10 mouse cellular contexts compared by ENCODE assay signal in the genomic region with DNA sequence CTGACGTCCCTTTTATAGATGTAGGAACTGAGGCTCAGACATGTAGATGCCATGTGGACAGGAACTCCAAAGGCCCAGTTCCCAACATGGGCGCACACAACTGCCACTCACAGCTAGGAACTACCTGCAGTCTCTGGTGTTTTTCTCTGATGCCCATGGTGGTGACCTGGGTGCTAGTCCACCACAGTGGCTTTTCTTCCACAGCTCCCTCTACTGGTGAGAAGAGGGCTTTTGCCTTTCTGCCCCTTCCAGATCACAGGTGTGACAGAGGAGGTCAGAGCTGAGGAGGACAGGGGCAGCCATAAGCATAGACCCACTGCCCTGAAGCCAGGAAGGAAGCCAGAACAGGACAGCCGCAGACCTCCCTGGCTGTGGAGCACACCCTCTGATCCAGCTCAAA. TPM values are rescaled to one million over a fixed set of nuclear protein-coding genes. Genes with fewer than 3 reads are reported as not detected.
DNase-seq lines count a peak whose midpoint lies in the region; ATAC-seq and TF ChIP-seq lines count a peak whose summit lies in the region.
"Had no signal": no experiment of that assay in that cellular context is flagged by ENCODE, and none has a peak within 500 bp of the region (broad histone marks: within the 10 kb centered on the region; RNA-seq: fewer than 3 reads in every experiment).

No protein-coding gene starts in this region.

- ATAC-seq in common myeloid progenitor, adult 5-6 weeks (replicated peaks; ENCODE audit: low read depth, poor library complexity, severe bottlenecking) = peak; percentile 40

- no peak overlapping the region for H3K27ac ChIP-seq in left cerebral cortex, adult 2 months
- H3K27ac ChIP-seq: heart, embryonic 13.5 days; macrophage had no signal

- no peaks in the 10 kb centered on the region for H3K36me3 ChIP-seq in E14TG2a.4 (ENCODE audit: insufficient read depth, low read length)
- H3K36me3 ChIP-seq: heart, embryonic 13.5 days had no signal

- H3K27me3 ChIP-seq in E14TG2a.4 (ENCODE audit: insufficient read depth, low read length) = peaks cover 7% of the 10 kb centered on the region

- TF ChIP-seq CTCF in left cerebral cortex, adult 2 months (IDR thresholded peaks at IDR 0.05) = peak; percentile 56
- peak; percentile 44 for TF ChIP-seq CTCF in E14TG2a.4 (conservative IDR thresholded peaks at IDR 0.05; ENCODE audit: low read length)

- H3K4me3 ChIP-seq in left cerebral cortex, adult 2 months = no peak overlapping the region
- H3K4me3 ChIP-seq in E14TG2a.4 (replicated peaks; ENCODE audit: low read length) = no peak overlapping the region
- H3K4me3 ChIP-seq: heart, embryonic 13.5 days had no signal

- H3K9me3 ChIP-seq in E14TG2a.4 (ENCODE audit: low read length) = no peaks in the 10 kb centered on the region
- H3K9me3 ChIP-seq: heart, embryonic 13.5 days had no signal

- intact Hi-C loops in left cerebral cortex, adult 2 months (cut with DNase I) = loop anchor here (2.0 to 5.0 kb wide), 3 partner anchors 340 to 525 kb away; no protein-coding TSS in a partner anchor
- intact Hi-C loops in left cerebral cortex, postnatal 4 days (cut with DNase I) = loop anchor here (2.0 to 5.0 kb wide), 2 partner anchors 211 to 345 kb away; no protein-coding TSS in a partner anchor

- no peak for DNase-seq in left cerebral cortex, adult 2 months (ENCODE audit: extremely low spot score in 1 of 2, low spot score in 2 of 2)
- DNase-seq in left cerebral cortex, postnatal 4 days = no peak
- peak; percentile 51 for DNase-seq in A20 (ENCODE audit: low read depth, low spot score)
- no peak for DNase-seq in yolk sac, embryonic 10.5 days (ENCODE audit: low spot score)
- no peak for DNase-seq in spleen, postnatal 4 days (ENCODE audit: low spot score in 2 of 2)
- DNase-seq: adrenal gland, postnatal 25 days had no signal

- H3K4me1 ChIP-seq in E14TG2a.4 (replicated peaks; ENCODE audit: low read depth, low read length) = peaks cover 8% of the 10 kb centered on the region
- H3K4me1 ChIP-seq: heart, embryonic 13.5 days had no signal

RNA-seq across cellular contexts. Expression of a gene that starts 43.3 kb away (rescaled TPM):
- 100 to 1,000 TPM; 103 to 107 TPM for total RNA-seq in left cerebral cortex, adult 2 months (2021)
- 100 to 1,000 TPM; 138 to 156 TPM for total RNA-seq in left cerebral cortex, postnatal 4 days (2021)
- total RNA-seq in common myeloid progenitor, adult 5-6 weeks (2017) = 41.2 and 46.7 TPM in 2 replicates
